Mouse (Mus musculus) heart, postnatal 4 days (tissue): ENCODE measurements around the gene Htr2c. TPM values are rescaled to one million over a fixed set of nuclear protein-coding genes. Genes with fewer than 3 reads are reported as not detected.

Source experiments
- DNase-seq: peaks from one replicate; pipeline ENCODE4 v3.0.0; 2021
- microRNA-seq, 2 experiments: library from miRNA; unstranded; fragments of <30 nt; microRNA quantifications; one replicate each; pipeline ENCODE4 v1.2.0; 2021 to 2022
- total RNA-seq, 2 experiments: library from RNA; stranded (reverse); gene quantifications; 2 replicates each; pipeline ENCODE4 v1.2.3; 2021

The Htr2c gene
- total RNA-seq, result not detected

DNA sequence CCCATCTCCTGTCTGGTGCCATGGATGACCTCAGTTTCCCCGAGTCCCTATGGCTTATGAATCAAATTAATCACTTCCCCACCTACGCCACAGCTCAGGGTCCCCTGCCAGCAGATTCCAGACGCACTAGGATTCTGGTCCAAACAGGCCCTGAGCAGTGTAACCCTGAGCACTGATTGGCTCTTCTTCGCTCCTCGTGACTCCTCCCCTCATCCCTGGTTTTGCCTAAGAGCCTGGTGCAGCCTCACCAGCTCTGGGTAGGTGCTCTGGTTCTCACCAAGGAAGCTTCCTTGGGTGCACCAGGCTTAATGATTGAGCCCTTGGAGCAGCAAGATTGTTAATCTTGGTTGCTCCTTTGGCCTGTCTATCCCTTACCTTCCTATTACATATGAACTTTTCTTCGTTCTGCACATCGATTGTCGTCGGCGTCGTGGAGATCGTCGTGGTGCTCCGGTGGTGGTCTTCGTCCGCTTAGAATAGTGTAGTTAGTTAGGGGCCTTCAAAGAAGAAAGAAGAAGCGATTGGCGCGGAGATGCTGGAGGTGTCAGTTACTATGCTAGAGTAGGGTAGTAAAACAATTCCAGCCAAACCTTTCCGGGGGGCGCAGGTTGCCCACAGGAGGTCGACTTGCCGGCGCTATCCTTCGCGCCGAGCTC lies at the start of gene Htr2c:
Gene Htr2c (plus strand): TSS at position 256 of the 656 bp plus-strand sequence.
- DNase-seq, result no peak

GRCm38 (mm10) chrX:146928251-146928650 lies 34.1 kb upstream of the Htr2c start:
- no peak for DNase-seq

DNA sequence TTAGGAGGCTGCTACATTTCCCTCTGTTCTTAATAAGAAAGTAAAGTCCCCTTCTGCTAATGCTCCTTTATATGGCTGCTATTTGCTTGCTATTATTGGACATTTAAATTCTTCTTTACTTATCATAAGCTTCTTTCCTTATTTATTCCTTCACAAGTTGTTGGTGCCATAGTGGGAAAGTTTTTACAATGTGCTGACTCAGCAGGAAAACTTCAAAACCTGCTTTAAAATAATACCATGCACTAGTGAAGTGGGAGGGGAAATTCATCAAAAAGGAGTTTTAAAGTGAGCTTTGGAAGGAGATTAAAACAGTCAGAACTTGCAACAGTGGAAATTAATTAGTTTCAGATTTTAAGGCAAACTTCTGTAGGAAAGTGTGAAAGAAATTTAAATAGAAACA lies 26.0 kb upstream of the Htr2c start:
- DNase-seq, result no peak

DNA sequence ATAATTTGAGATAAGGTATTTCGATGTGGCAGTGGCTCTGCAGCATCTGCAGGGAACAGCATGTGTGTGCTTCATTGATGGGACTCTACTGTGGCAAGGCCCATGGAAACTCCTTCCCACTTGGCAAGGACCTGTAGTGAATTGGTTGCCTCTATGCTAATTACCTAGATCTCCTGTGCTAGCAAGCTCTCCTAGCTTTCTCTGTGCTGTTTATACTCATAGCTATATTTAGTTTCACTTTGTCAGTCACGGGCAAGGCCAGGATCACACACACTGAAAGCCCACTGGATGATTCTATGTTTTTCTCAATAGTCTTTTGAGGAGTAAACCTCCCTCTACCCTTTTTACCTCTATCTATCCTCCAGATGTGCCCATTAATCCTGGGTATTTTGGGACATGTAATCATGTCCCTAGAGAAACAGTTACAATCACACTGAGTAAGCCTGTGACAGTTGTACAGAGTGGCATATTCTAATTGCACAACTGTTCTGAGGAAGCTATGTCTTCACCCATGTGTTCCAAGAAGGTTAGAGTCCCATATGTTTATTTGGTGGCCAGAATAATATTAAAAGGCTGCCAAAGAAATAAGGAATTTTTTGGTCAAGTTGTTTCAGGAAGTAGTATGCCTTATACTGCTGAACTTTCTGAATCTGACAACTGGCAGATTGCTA lies 16.0 kb upstream of the Htr2c start:
- no peak for DNase-seq

DNA sequence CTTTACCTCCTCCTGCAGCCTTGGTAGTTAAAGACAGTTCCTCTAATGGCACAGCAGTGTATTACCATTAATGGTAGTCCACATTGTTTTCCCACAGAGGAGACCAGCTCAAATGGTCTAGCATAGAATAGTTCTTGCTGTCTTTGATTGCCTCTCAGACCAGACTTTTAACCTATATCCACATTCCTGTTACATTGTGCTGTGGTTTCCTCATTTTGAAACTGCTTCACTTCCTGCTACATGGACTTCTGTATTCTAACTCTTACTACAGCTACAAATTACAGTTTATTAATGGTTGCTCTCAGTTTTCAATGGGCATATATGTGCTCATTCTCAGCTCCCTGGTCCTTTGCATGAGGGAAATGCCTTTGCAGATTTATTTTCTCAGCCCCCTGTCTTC lies 15.3 kb upstream of the Htr2c start:
- no peak for DNase-seq

- no peak for DNase-seq
Observed at GRCm38 (mm10) chrX:146958608-146959007, 3.7 kb upstream of the Htr2c start.

DNA sequence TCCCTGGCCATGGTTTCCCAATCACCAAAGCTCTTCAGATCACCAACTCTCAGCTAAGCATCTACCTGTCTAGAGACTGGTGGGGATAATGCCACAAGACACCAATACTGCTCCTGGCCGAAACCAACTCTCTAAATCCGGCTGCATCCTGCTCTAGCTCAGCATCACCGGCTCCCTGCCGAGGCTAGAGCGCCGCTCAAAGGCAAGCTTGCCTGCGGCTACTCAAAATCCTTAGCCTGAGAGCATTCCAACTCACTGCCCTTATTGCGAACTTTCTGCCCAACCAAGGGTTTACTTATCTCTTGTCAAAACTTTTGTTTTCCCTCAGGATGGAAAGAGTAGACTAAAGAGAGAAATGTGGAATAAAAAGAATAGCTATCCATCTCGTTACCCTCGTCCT lies 2.4 kb upstream of the Htr2c start:
- DNase-seq, result no peak

- no peak for DNase-seq
Observed at GRCm38 (mm10) chrX:146962914-146963547, 718 bp downstream of the Htr2c start.

DNA sequence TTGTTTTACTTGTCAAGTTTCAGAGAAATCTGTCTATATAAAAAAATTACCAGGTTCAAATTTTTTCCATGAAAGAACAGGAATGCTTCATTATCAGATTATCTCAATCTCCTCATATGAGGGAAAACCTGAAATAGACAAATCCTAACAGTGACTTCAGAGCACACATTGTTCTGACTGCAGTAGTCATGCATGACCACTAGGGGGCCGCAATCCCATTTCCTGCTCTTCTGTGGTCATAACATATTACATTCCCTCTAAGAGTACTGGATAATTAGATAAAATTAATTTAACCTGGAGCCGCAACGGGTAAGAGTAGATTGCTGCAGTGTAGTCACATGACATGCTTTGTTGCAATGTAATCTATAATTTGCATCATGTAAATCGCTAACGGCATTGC lies 17.6 kb downstream of the Htr2c start:
- DNase-seq, result no peak

DNA sequence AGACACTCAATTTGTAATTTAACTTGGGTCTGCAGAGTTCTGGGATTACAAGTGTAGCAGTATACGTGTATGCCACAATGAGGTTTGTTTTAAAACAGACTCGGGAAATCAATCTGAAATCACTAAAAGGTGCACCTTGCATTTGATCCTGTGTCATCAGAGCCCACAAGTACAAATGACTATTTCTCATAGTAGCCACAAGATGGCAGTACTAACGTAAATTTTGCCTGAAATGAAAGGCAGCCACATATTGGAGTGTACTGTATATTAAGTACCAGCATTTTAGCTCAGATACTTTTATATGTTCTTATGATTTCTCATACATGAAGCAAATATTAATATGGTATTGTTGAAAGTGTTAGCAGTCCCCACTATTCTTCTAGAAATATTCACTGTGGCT lies 93.4 kb downstream of the Htr2c start:
- no peak for DNase-seq

DNA sequence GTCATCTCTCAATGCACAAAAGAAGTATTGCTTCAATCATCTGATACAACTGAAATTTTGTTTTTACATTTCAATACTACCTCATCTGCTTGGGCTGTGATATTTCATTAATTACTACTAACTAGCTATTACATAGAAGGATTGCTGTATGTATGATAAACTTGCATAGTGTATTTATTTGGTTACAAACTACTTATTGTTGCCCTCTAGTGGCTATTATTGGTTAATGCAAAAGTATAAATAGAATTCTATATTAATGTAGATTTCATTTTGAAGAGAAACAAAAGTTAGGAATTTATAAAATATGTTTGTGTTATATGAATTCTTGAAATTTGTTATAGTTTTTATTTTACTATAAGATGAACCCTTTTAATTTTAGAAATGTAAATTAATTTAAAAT lies 109.3 kb downstream of the Htr2c start:
- DNase-seq, result no peak

GRCm38 (mm10) chrX:147119155-147119554 lies 156.8 kb downstream of the Htr2c start:
- no peak for DNase-seq

GRCm38 (mm10) chrX:147215251-147215650 lies 252.9 kb downstream of the Htr2c start:
- no peak for DNase-seq

GRCm38 (mm10) chrX:147217382-147218013 lies 255.2 kb downstream of the Htr2c start:
- DNase-seq, result no peak

GRCm38 (mm10) chrX:147238806-147239542 lies 276.7 kb downstream of the Htr2c start:
- no peak for DNase-seq

Small RNAs within 50 kb of the gene (microRNA-seq; reads per million reads assigned to microRNA genes)
- gene Gm22650, result 0 reads per million in 2 experiments
- gene Gm24627, result 0 reads per million in 2 experiments
- 0 reads per million in 2 experiments for gene Mir1264
- 0.20 to 1.4 reads per million in 2 experiments for gene Mir1298
- gene Mir1912, result 0 reads per million in 2 experiments
- gene Mir448, result 0 reads per million in 2 experiments
- 0 reads per million in 2 experiments for gene Mir764
